Mouse (Mus musculus): ENCODE measurements at regions not wholly inside any gene's neighbourhood (a gene's known extent, or its start where the extent isn't known, plus 50 kb on each side); places are given as distances from the start of the nearest gene placed in this dataset.

- no peak for TF ChIP-seq CTCF (IDR thresholded peaks at IDR 0.05; ENCODE audit: low read depth, low read length)
- TF ChIP-seq POLR2A (IDR thresholded peaks at IDR 0.05; ENCODE audit: extremely low read depth, insufficient read depth, low read length) = no peak
Observed at GRCm38 (mm10) chr6:51220778-51221177, 211.7 kb upstream of the Nfe2l3 start.
